17 mouse cellular contexts compared by ENCODE assay signal in genomic region chr7:111726928-111727327, GRCm38 (mm10). TPM values are rescaled to one million over a fixed set of nuclear protein-coding genes. Genes with fewer than 3 reads are reported as not detected.
A peak's percentile ranks its signal among the peaks of the same experiment; 100 is the strongest.
DNase-seq lines count a peak whose midpoint lies in the region; ATAC-seq and TF ChIP-seq lines count a peak whose summit lies in the region.
"Had no signal": no experiment of that assay in that cellular context is flagged by ENCODE, and none has a peak within 500 bp of the region (broad histone marks: within the 10 kb centered on the region; RNA-seq: fewer than 3 reads in every experiment).

No protein-coding gene starts in this region.

- H3K27ac ChIP-seq in midbrain, embryonic 10.5 days (replicated peaks) = 0 out of 2 replicates have a peak overlapping the region, but pooled peaks have one; percentile 9
- H3K27ac ChIP-seq in midbrain, postnatal 0 days (ENCODE audit: low read depth, low read length) = no peak overlapping the region
- H3K27ac ChIP-seq in heart, postnatal 0 days (ENCODE audit: low read depth) = peak overlapping the region; percentile 63
- H3K27ac ChIP-seq: forebrain, embryonic 10.5 days; hindbrain, embryonic 15.5 days; midbrain, embryonic 15.5 days; neural tube, embryonic 15.5 days; stomach, embryonic 15.5 days had no signal

- peak; percentile 49 to 81 for DNase-seq in heart, adult 18-20 months
- DNase-seq in heart, postnatal 36 days = no peak
- no peak for DNase-seq in midbrain, embryonic 10.5 days (ENCODE audit: low spot score)
- DNase-seq in midbrain, postnatal 0 days (ENCODE audit: low spot score) = no peak
- no peak for DNase-seq in heart, postnatal 0 days (ENCODE audit: low spot score)
- peak; percentile 70 for DNase-seq in lung, postnatal 25 days (ENCODE audit: low spot score)
- no peak for DNase-seq in urinary bladder, adult 18-20 months (ENCODE audit: low spot score in 2 of 2)
- DNase-seq: cerebellum, adult 11 months; gastrocnemius, postnatal 10 days; right cerebral cortex, postnatal 4 days had no signal

- no peak for ATAC-seq in midbrain, postnatal 0 days (ENCODE audit: low FRiP score)
- peak; percentile 39 for ATAC-seq in heart, postnatal 0 days (ENCODE audit: insufficient read depth, low read depth)
- no peak for ATAC-seq in monocyte, adult 5-6 weeks (replicated peaks; ENCODE audit: insufficient number of reproducible peaks, low FRiP score, low TSS enrichment, poor library complexity, severe bottlenecking)
- ATAC-seq: activated CD4-positive, CD25-positive, alpha-beta regulatory T cell, adult 4 months; midbrain, embryonic 15.5 days had no signal

- H3K9me3 ChIP-seq in midbrain, embryonic 10.5 days (replicated peaks) = no peaks in the 10 kb centered on the region
- H3K9me3 ChIP-seq in midbrain, postnatal 0 days (ENCODE audit: low read length) = no peaks in the 10 kb centered on the region
- H3K9me3 ChIP-seq in heart, postnatal 0 days (replicated peaks; ENCODE audit: control insufficient read depth, low read length) = no peaks in the 10 kb centered on the region
- H3K9me3 ChIP-seq: forebrain, embryonic 10.5 days; hindbrain, embryonic 15.5 days; midbrain, embryonic 15.5 days; neural tube, embryonic 15.5 days; stomach, embryonic 15.5 days had no signal

- H3K4me2 ChIP-seq in midbrain, postnatal 0 days (ENCODE audit: low read depth, low read length, poor library complexity, severe bottlenecking) = no peak overlapping the region
- H3K4me2 ChIP-seq in heart, postnatal 0 days (ENCODE audit: low read depth, low read length) = no peak overlapping the region
- H3K4me2 ChIP-seq: hindbrain, embryonic 15.5 days; midbrain, embryonic 15.5 days; neural tube, embryonic 15.5 days; stomach, embryonic 15.5 days had no signal

- TF ChIP-seq CTCF in midbrain, postnatal 0 days (IDR thresholded peaks at IDR 0.05) = no peak
- no peak for TF ChIP-seq CTCF in heart, postnatal 0 days (IDR thresholded peaks at IDR 0.05; ENCODE audit: low read depth)

- no peaks in the 10 kb centered on the region for H3K4me1 ChIP-seq in midbrain, embryonic 10.5 days
- H3K4me1 ChIP-seq in midbrain, postnatal 0 days (ENCODE audit: insufficient read depth, low read length) = no peaks in the 10 kb centered on the region
- H3K4me1 ChIP-seq in heart, postnatal 0 days (ENCODE audit: control insufficient read depth, insufficient read depth) = no peaks in the 10 kb centered on the region
- H3K4me1 ChIP-seq: hindbrain, embryonic 15.5 days; midbrain, embryonic 15.5 days; neural tube, embryonic 15.5 days had no signal

- 66% methylated on average over 2 of the region's 2 CpGs for WGBS in midbrain, embryonic 10.5 days
- WGBS in midbrain, postnatal 0 days = 52% methylated on average over 2 of the region's 2 CpGs
- 34% methylated on average over 2 of the region's 2 CpGs for WGBS in heart, postnatal 0 days

- H3K27me3 ChIP-seq in midbrain, embryonic 10.5 days (ENCODE audit: low read depth, poor library complexity, severe bottlenecking) = no peaks in the 10 kb centered on the region
- H3K27me3 ChIP-seq in midbrain, postnatal 0 days (ENCODE audit: insufficient read depth, low read length) = no peaks in the 10 kb centered on the region
- no peaks in the 10 kb centered on the region for H3K27me3 ChIP-seq in heart, postnatal 0 days (ENCODE audit: control insufficient read depth, insufficient read depth, low read length)
- H3K27me3 ChIP-seq: hindbrain, embryonic 15.5 days; midbrain, embryonic 15.5 days; neural tube, embryonic 15.5 days; stomach, embryonic 15.5 days had no signal

- intact Hi-C loops in heart, postnatal 36 days (cut with DNase I) = loop anchor here (2.0 to 5.0 kb wide), 2 partner anchors 14 to 140 kb away; no protein-coding TSS in a partner anchor

- H3K4me3 ChIP-seq in midbrain, embryonic 10.5 days = no peak overlapping the region
- no peak overlapping the region for H3K4me3 ChIP-seq in midbrain, postnatal 0 days (ENCODE audit: low read depth, low read length)
- H3K4me3 ChIP-seq in heart, postnatal 0 days (ENCODE audit: low read depth, low read length) = no peak overlapping the region
- H3K4me3 ChIP-seq: forebrain, embryonic 10.5 days; hindbrain, embryonic 15.5 days; midbrain, embryonic 15.5 days; neural tube, embryonic 15.5 days; stomach, embryonic 15.5 days had no signal

- peak; percentile 88 for TF ChIP-seq EP300 in heart, postnatal 0 days (IDR thresholded peaks at IDR 0.05; ENCODE audit: low read depth)

- H3K36me3 ChIP-seq in midbrain, embryonic 10.5 days = no peaks in the 10 kb centered on the region
- H3K36me3 ChIP-seq in midbrain, postnatal 0 days (ENCODE audit: insufficient read depth, low read length) = no peaks in the 10 kb centered on the region
- no peaks in the 10 kb centered on the region for H3K36me3 ChIP-seq in heart, postnatal 0 days (replicated peaks; ENCODE audit: control insufficient read depth, insufficient read depth, low read length)
- H3K36me3 ChIP-seq: forebrain, embryonic 10.5 days; hindbrain, embryonic 15.5 days; midbrain, embryonic 15.5 days; neural tube, embryonic 15.5 days; stomach, embryonic 15.5 days had no signal

- H3K9ac ChIP-seq in midbrain, postnatal 0 days (replicated peaks; ENCODE audit: low read length, poor library complexity, severe bottlenecking) = no peak overlapping the region
- no peak overlapping the region for H3K9ac ChIP-seq in heart, postnatal 0 days (replicated peaks; ENCODE audit: low read depth, low read length)
- H3K9ac ChIP-seq: hindbrain, embryonic 15.5 days; midbrain, embryonic 15.5 days; neural tube, embryonic 15.5 days; stomach, embryonic 15.5 days had no signal

RNA-seq across cellular contexts. Expression of gene Galnt18, which starts 52.8 kb away (rescaled TPM):
- 10 to 100 TPM; 11.2 to 12.5 TPM for total RNA-seq in heart, adult 18-20 months (2021)
- 10 to 100 TPM; 11.5 to 14.2 TPM for total RNA-seq in heart, postnatal 36 days (2021)
- polyA plus RNA-seq in midbrain, embryonic 10.5 days (2016; fragmentation: Nextera tagmentation; extraction: Ambion mirVana) = 6.6 and 6.8 TPM in 2 replicates
- total RNA-seq in midbrain, postnatal 0 days (2014; rRNA removed) = 20.2 and 25.0 TPM in 2 replicates
- polyA plus RNA-seq in midbrain, postnatal 0 days (2015; fragmentation: Nextera tagmentation; extraction: Ambion mirVana) = 18.9 and 19.2 TPM in 2 replicates
- total RNA-seq in heart, postnatal 0 days (2014; rRNA removed; ENCODE audit: low replicate concordance) = 16.7 and 27.1 TPM in 2 replicates
- 16.5 and 17.0 TPM in 2 replicates for polyA plus RNA-seq in heart, postnatal 0 days (2015; fragmentation: Nextera tagmentation; extraction: Ambion mirVana)
- total RNA-seq in monocyte, adult 5-6 weeks (2017) = not detected in 3 replicates
- polyA plus RNA-seq: activated CD4-positive, CD25-positive, alpha-beta regulatory T cell, adult 4 months had no signal

Comparison
In these comparisons a context has a peak if more than half of its experiments do, and no peak if none do; other contexts are left out.
1. DNase-seq: peak in heart, adult 18-20 months (2 of 2) and lung, postnatal 25 days (single experiment); none in heart, postnatal 36 days (0 of 2), midbrain, embryonic 10.5 days (single experiment), midbrain, postnatal 0 days (single experiment), heart, postnatal 0 days (single experiment) and urinary bladder, adult 18-20 months (0 of 2).
2. RNA of gene Galnt18, which starts 52.8 kb away (total RNA-seq): 16.7 to 27.1 TPM in heart, postnatal 0 days, 20.2 to 25.0 TPM in midbrain, postnatal 0 days, 11.5 to 14.2 TPM in heart, postnatal 36 days and 11.2 to 12.5 TPM in heart, adult 18-20 months; not detected in monocyte, adult 5-6 weeks; every median in the first group is over 10 times any median in the second.